Mouse (Mus musculus): Measurements from ENCODE around the gene Nqo1. TPM values are rescaled to one million over a fixed set of nuclear protein-coding genes. Genes with fewer than 3 reads are reported as not detected.

The Nqo1 gene
- polyA plus RNA-seq, 1 experiment from 2014 or later: 8.2 TPM

GRCm38 (mm10) chr8:107444626-107445025, 41.6 kb upstream of the Nqo1 start:
- Histone ChIP-seq H3K36me3 (ENCODE audit: insufficient read depth, low read length) (no peaks in the 10 kb centered on the region), H3K4me1 (ENCODE audit: insufficient read depth, low read depth, low read length) (no peaks in the 10 kb centered on the region), H3K9me3 (ENCODE audit: low read length) (no peaks in the 10 kb centered on the region), H3K4me2 (replicated peaks; ENCODE audit: low read depth, low read length) (no peak overlapping the region), H3K9ac (replicated peaks; ENCODE audit: low read depth) (no peak overlapping the region), H3K4me3 (ENCODE audit: low read depth, low read length) (no peak overlapping the region), H3K27me3 (replicated peaks; ENCODE audit: insufficient read depth, low read length) (no peaks in the 10 kb centered on the region), H3K27ac (ENCODE audit: low read length) (no peak overlapping the region)
- no peak for ATAC-seq
- DNase-seq (ENCODE audit: low spot score): peak; percentile 23
- no peak for TF ChIP-seq CTCF (IDR thresholded peaks at IDR 0.05)
- TF ChIP-seq EP300 (IDR thresholded peaks at IDR 0.05): no peak
- WGBS: 56% methylated on average over 3 of the region's 3 CpGs

GRCm38 (mm10) chr8:107439880-107440625, 37.0 kb upstream of the Nqo1 start:
- TF ChIP-seq EP300 (IDR thresholded peaks at IDR 0.05) (no peak), CTCF (IDR thresholded peaks at IDR 0.05) (no peak)
- Histone ChIP-seq H3K4me2 (replicated peaks; ENCODE audit: low read depth, low read length) (no peak overlapping the region), H3K27me3 (replicated peaks; ENCODE audit: insufficient read depth, low read length) (no peaks in the 10 kb centered on the region), H3K27ac (ENCODE audit: low read length) (no peak overlapping the region), H3K9ac (replicated peaks; ENCODE audit: low read depth) (no peak overlapping the region), H3K9me3 (ENCODE audit: low read length) (no peaks in the 10 kb centered on the region), H3K4me3 (ENCODE audit: low read depth, low read length) (no peak overlapping the region), H3K36me3 (ENCODE audit: insufficient read depth, low read length) (no peaks in the 10 kb centered on the region), H3K4me1 (ENCODE audit: insufficient read depth, low read depth, low read length) (peaks cover 4% of the 10 kb centered on the region; the same call in 1 of the 2 replicates)
- no peak for DNase-seq (ENCODE audit: low spot score)
- ATAC-seq: no peak
- WGBS: 79% methylated on average over 3 of the region's 3 CpGs

GRCm38 (mm10) chr8:107437711-107438110, 34.7 kb upstream of the Nqo1 start:
- Histone ChIP-seq H3K4me1 (ENCODE audit: insufficient read depth, low read depth, low read length) (peaks cover 4% of the 10 kb centered on the region; the same call in 1 of the 2 replicates), H3K27me3 (replicated peaks; ENCODE audit: insufficient read depth, low read length) (no peaks in the 10 kb centered on the region), H3K4me3 (ENCODE audit: low read depth, low read length) (no peak overlapping the region), H3K36me3 (ENCODE audit: insufficient read depth, low read length) (no peaks in the 10 kb centered on the region), H3K4me2 (replicated peaks; ENCODE audit: low read depth, low read length) (no peak overlapping the region), H3K27ac (ENCODE audit: low read length) (no peak overlapping the region), H3K9ac (replicated peaks; ENCODE audit: low read depth) (no peak overlapping the region), H3K9me3 (ENCODE audit: low read length) (no peaks in the 10 kb centered on the region)
- TF ChIP-seq CTCF (IDR thresholded peaks at IDR 0.05): no peak
- no peak for TF ChIP-seq EP300 (IDR thresholded peaks at IDR 0.05)
- ATAC-seq (no peak), DNase-seq (ENCODE audit: low spot score) (no peak)
- WGBS: 70% methylated on average over 2 of the region's 2 CpGs

GRCm38 (mm10) chr8:107436841-107437421, 33.9 kb upstream of the Nqo1 start:
- H3K27me3 ChIP-seq (replicated peaks; ENCODE audit: insufficient read depth, low read length): no peaks in the 10 kb centered on the region
- 5% methylated on average over 16 of the region's 16 CpGs for WGBS
- DNase-seq (ENCODE audit: low spot score): peak; percentile 63

DNA sequence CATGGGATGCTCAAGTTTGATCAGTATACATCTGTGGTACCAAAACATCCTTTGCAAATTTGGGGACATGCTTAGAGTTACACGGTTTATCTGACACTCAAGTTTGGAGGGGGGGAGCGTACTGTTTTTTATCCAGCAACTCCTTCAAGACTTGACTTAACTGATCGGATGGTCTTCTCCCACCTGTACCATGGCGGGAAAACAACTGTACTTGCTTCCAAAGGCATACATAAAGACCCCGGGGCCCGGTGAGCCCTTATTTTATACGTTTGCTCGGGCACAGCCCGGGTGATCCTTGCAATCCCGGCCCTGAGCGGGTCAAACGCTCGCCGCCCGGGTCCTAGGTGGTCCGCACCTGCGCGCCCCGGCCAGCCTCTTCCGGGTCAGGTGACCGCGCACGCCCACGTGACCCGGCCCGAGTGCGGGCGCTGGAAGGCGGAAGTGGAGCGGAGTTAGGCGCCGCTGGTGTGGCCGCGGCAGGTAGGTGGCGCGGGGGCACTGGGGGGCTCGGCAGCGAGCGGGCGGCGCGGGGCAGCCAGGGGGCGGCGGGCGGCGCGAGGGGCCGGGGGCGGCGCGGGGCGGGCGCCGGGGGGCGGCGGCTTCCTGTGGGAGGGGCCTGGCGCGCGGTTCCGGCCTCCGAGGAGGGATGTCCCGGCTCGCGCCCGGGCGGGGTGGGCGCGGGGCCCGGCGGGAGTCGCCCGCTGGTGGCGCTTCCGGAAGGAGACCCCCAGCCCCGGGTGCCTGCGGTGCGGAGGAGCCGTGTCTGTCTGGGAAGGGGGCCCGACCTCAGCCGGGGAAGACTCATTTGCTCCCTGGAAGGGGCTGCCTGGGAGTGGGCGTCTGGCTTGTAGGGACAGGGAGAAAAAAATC, 33.2 kb upstream of the Nqo1 start, which contains the start of gene Wwp2:
TSS of gene Wwp2 (plus strand) at position 404 of the 870 bp plus-strand sequence.
- WGBS: 1% methylated on average over 63 of the region's 81 CpGs
- peak; percentile 80 for DNase-seq (ENCODE audit: low spot score)
- no peak for TF ChIP-seq EP300 (IDR thresholded peaks at IDR 0.05)
- TF ChIP-seq CTCF (IDR thresholded peaks at IDR 0.05): no peak

More at GRCm38 (mm10) chr8:107436841-107437421, 33.9 kb upstream of the Nqo1 start:
- Histone ChIP-seq H3K4me3 (ENCODE audit: low read depth, low read length) (peak overlapping the region; percentile 95), H3K9ac (replicated peaks; ENCODE audit: low read depth) (peak overlapping the region; percentile 84), H3K36me3 (ENCODE audit: insufficient read depth, low read length) (no peaks in the 10 kb centered on the region), H3K4me1 (ENCODE audit: insufficient read depth, low read depth, low read length) (peaks cover 4% of the 10 kb centered on the region; the same call in 1 of the 2 replicates), H3K4me2 (replicated peaks; ENCODE audit: low read depth, low read length) (peak overlapping the region; percentile 86), H3K9me3 (ENCODE audit: low read length) (no peaks in the 10 kb centered on the region), H3K27ac (ENCODE audit: low read length) (peak overlapping the region; percentile 91)
- ATAC-seq: peak; percentile 55
- TF ChIP-seq CTCF (IDR thresholded peaks at IDR 0.05) (no peak), EP300 (IDR thresholded peaks at IDR 0.05) (no peak)

More for the DNA sequence above, 33.2 kb upstream of the Nqo1 start, which contains the start of gene Wwp2:
- no peaks in the 10 kb centered on the region for H3K27me3 ChIP-seq (replicated peaks; ENCODE audit: insufficient read depth, low read length)
- peak within 1 kb of the TSS; percentile 91 for H3K27ac ChIP-seq (ENCODE audit: low read length)
- H3K9me3 ChIP-seq (ENCODE audit: low read length): no peaks in the 10 kb centered on the region
- peaks cover 4% of the 10 kb centered on the region; the same call in 1 of the 2 replicates for H3K4me1 ChIP-seq (ENCODE audit: insufficient read depth, low read depth, low read length)
- peak within 1 kb of the TSS; percentile 84 for H3K9ac ChIP-seq (replicated peaks; ENCODE audit: low read depth)
- ATAC-seq: peak; percentile 89
- H3K4me3 ChIP-seq (ENCODE audit: low read depth, low read length): peak within 1 kb of the TSS; percentile 95
- H3K4me2 ChIP-seq (replicated peaks; ENCODE audit: low read depth, low read length): peak within 1 kb of the TSS; percentile 86
- H3K36me3 ChIP-seq (ENCODE audit: insufficient read depth, low read length): no peaks in the 10 kb centered on the region
